Mouse (Mus musculus): ENCODE data around the gene Sorcs2. TPM values are rescaled to one million over a fixed set of nuclear protein-coding genes. Genes with fewer than 3 reads are reported as not detected.
A peak's percentile ranks its signal among the peaks of the same experiment; 100 is the strongest.

The Sorcs2 gene
- polyA plus RNA-seq, 1 experiment from 2014 or later: 5.1 TPM

- no peaks in the 10 kb centered on the region for H3K4me1 ChIP-seq (ENCODE audit: control insufficient read depth, insufficient read depth, low read length)
- no peaks in the 10 kb centered on the region for H3K27me3 ChIP-seq (replicated peaks; ENCODE audit: control insufficient read depth, insufficient read depth, low read length)
- no peaks in the 10 kb centered on the region for H3K36me3 ChIP-seq (ENCODE audit: control insufficient read depth, insufficient read depth, low read length)
- H3K27ac ChIP-seq (ENCODE audit: low read depth, low read length): no peak overlapping the region
- no peak overlapping the region for H3K4me3 ChIP-seq (ENCODE audit: low read depth, low read length)
- H3K9me3 ChIP-seq (replicated peaks; ENCODE audit: control insufficient read depth, low read length): no peaks in the 10 kb centered on the region
- ATAC-seq: no peak
- H3K4me2 ChIP-seq (ENCODE audit: low read length): no peak overlapping the region
- 47% methylated on average over 5 of the region's 5 CpGs for WGBS
- no peak for DNase-seq (ENCODE audit: low spot score)
- H3K9ac ChIP-seq (ENCODE audit: low read length): no peak overlapping the region
These were observed 106.7 kb downstream of the Sorcs2 start for GRCm38 (mm10) chr5:36291191-36291590.

- 0 out of 2 replicates have a peak overlapping the region, but pooled peaks have one; percentile 30 for H3K27ac ChIP-seq (ENCODE audit: low read depth, low read length)
- 0 out of 2 replicates have a peak, but pooled peaks have one; percentile 26 for ATAC-seq
- WGBS: 33% methylated on average over 10 of the region's 10 CpGs
These were observed 112.5 kb downstream of the Sorcs2 start for GRCm38 (mm10) chr5:36285405-36285804.

GRCm38 (mm10) chr5:36279896-36280295 lies 118.0 kb downstream of the Sorcs2 start:
- H3K4me1 ChIP-seq (ENCODE audit: control insufficient read depth, insufficient read depth, low read length): 0 out of 2 replicates have a peak, but pooled peaks cover 3% of the 10 kb centered on the region
- H3K36me3 ChIP-seq (ENCODE audit: control insufficient read depth, insufficient read depth, low read length): no peaks in the 10 kb centered on the region
- no peak overlapping the region for H3K9ac ChIP-seq (ENCODE audit: low read length)
- no peaks in the 10 kb centered on the region for H3K9me3 ChIP-seq (replicated peaks; ENCODE audit: control insufficient read depth, low read length)
- no peaks in the 10 kb centered on the region for H3K27me3 ChIP-seq (replicated peaks; ENCODE audit: control insufficient read depth, insufficient read depth, low read length)
- WGBS: 51% methylated on average over 12 of the region's 12 CpGs
- H3K4me3 ChIP-seq (ENCODE audit: low read depth, low read length): no peak overlapping the region
- H3K4me2 ChIP-seq (ENCODE audit: low read length): no peak overlapping the region
- no peak overlapping the region; the same call in 1 of the 2 replicates for H3K27ac ChIP-seq (ENCODE audit: low read depth, low read length)
- ATAC-seq (no peak), DNase-seq (ENCODE audit: low spot score) (peak; percentile 43)

More at GRCm38 (mm10) chr5:36285405-36285804, 112.5 kb downstream of the Sorcs2 start:
- peak; percentile 39 for DNase-seq (ENCODE audit: low spot score)
- Histone ChIP-seq H3K4me3 (ENCODE audit: low read depth, low read length) (no peak overlapping the region), H3K36me3 (ENCODE audit: control insufficient read depth, insufficient read depth, low read length) (no peaks in the 10 kb centered on the region), H3K9ac (ENCODE audit: low read length) (no peak overlapping the region), H3K9me3 (replicated peaks; ENCODE audit: control insufficient read depth, low read length) (no peaks in the 10 kb centered on the region), H3K4me2 (ENCODE audit: low read length) (no peak overlapping the region), H3K27me3 (replicated peaks; ENCODE audit: control insufficient read depth, insufficient read depth, low read length) (no peaks in the 10 kb centered on the region), H3K4me1 (ENCODE audit: control insufficient read depth, insufficient read depth, low read length) (peaks cover 7% of the 10 kb centered on the region)

- no peak overlapping the region for H3K9ac ChIP-seq (ENCODE audit: low read length)
- 71% methylated on average over 6 of the region's 6 CpGs for WGBS
- no peak for ATAC-seq
- 0 out of 2 replicates have a peak, but pooled peaks cover 3% of the 10 kb centered on the region for H3K4me1 ChIP-seq (ENCODE audit: control insufficient read depth, insufficient read depth, low read length)
- no peak for DNase-seq (ENCODE audit: low spot score)
- H3K4me2 ChIP-seq (ENCODE audit: low read length): no peak overlapping the region
- no peak overlapping the region for H3K27ac ChIP-seq (ENCODE audit: low read depth, low read length)
- no peaks in the 10 kb centered on the region for H3K36me3 ChIP-seq (ENCODE audit: control insufficient read depth, insufficient read depth, low read length)
- no peak overlapping the region for H3K4me3 ChIP-seq (ENCODE audit: low read depth, low read length)
- no peaks in the 10 kb centered on the region for H3K27me3 ChIP-seq (replicated peaks; ENCODE audit: control insufficient read depth, insufficient read depth, low read length)
- H3K9me3 ChIP-seq (replicated peaks; ENCODE audit: control insufficient read depth, low read length): no peaks in the 10 kb centered on the region
These were observed 123.1 kb downstream of the Sorcs2 start for GRCm38 (mm10) chr5:36274684-36275394.

GRCm38 (mm10) chr5:36267194-36267769 lies 130.7 kb downstream of the Sorcs2 start:
- Histone ChIP-seq H3K4me2 (ENCODE audit: low read length) (no peak overlapping the region), H3K4me1 (ENCODE audit: control insufficient read depth, insufficient read depth, low read length) (no peaks in the 10 kb centered on the region; the same call in 1 of the 2 replicates), H3K27me3 (replicated peaks; ENCODE audit: control insufficient read depth, insufficient read depth, low read length) (no peaks in the 10 kb centered on the region), H3K36me3 (ENCODE audit: control insufficient read depth, insufficient read depth, low read length) (no peaks in the 10 kb centered on the region), H3K27ac (ENCODE audit: low read depth, low read length) (no peak overlapping the region), H3K9ac (ENCODE audit: low read length) (no peak overlapping the region), H3K9me3 (replicated peaks; ENCODE audit: control insufficient read depth, low read length) (no peaks in the 10 kb centered on the region), H3K4me3 (ENCODE audit: low read depth, low read length) (no peak overlapping the region)
- WGBS: 93% methylated on average over 3 of the region's 3 CpGs
- ATAC-seq (no peak), DNase-seq (ENCODE audit: low spot score) (no peak)

- no peak overlapping the region for H3K27ac ChIP-seq (ENCODE audit: low read depth, low read length)
- no peak overlapping the region for H3K4me2 ChIP-seq (ENCODE audit: low read length)
- WGBS: 35% methylated on average over 12 of the region's 12 CpGs
- ATAC-seq (no peak), DNase-seq (ENCODE audit: low spot score) (peak; percentile 56)
- H3K9me3 ChIP-seq (replicated peaks; ENCODE audit: control insufficient read depth, low read length): no peaks in the 10 kb centered on the region
- no peaks in the 10 kb centered on the region for H3K27me3 ChIP-seq (replicated peaks; ENCODE audit: control insufficient read depth, insufficient read depth, low read length)
- H3K9ac ChIP-seq (ENCODE audit: low read length): no peak overlapping the region
- peaks cover 26% of the 10 kb centered on the region for H3K4me1 ChIP-seq (ENCODE audit: control insufficient read depth, insufficient read depth, low read length)
- no peak overlapping the region for H3K4me3 ChIP-seq (ENCODE audit: low read depth, low read length)
- no peaks in the 10 kb centered on the region for H3K36me3 ChIP-seq (ENCODE audit: control insufficient read depth, insufficient read depth, low read length)
These were observed 137.1 kb downstream of the Sorcs2 start for GRCm38 (mm10) chr5:36260862-36261261.

- Histone ChIP-seq H3K9ac (ENCODE audit: low read length) (no peak overlapping the region), H3K4me1 (ENCODE audit: control insufficient read depth, insufficient read depth, low read length) (peaks cover 26% of the 10 kb centered on the region), H3K36me3 (ENCODE audit: control insufficient read depth, insufficient read depth, low read length) (no peaks in the 10 kb centered on the region), H3K9me3 (replicated peaks; ENCODE audit: control insufficient read depth, low read length) (no peaks in the 10 kb centered on the region), H3K27me3 (replicated peaks; ENCODE audit: control insufficient read depth, insufficient read depth, low read length) (no peaks in the 10 kb centered on the region), H3K4me3 (ENCODE audit: low read depth, low read length) (no peak overlapping the region), H3K27ac (ENCODE audit: low read depth, low read length) (peak overlapping the region; percentile 1; the same call in 1 of the 2 replicates), H3K4me2 (ENCODE audit: low read length) (no peak overlapping the region)
- ATAC-seq (peak; percentile 71; the same call in 1 of the 2 replicates), DNase-seq (ENCODE audit: low spot score) (peak; percentile 72)
- 36% methylated on average over 6 of the region's 6 CpGs for WGBS
These were observed 138.2 kb downstream of the Sorcs2 start for GRCm38 (mm10) chr5:36259691-36260124.

- peak; percentile 70 for DNase-seq (ENCODE audit: low spot score)
These were observed 139.4 kb downstream of the Sorcs2 start for GRCm38 (mm10) chr5:36258387-36259181.

More at GRCm38 (mm10) chr5:36258387-36259181, 139.4 kb downstream of the Sorcs2 start:
- peak overlapping the region; percentile 44; the same call in 1 of the 2 replicates for H3K27ac ChIP-seq (ENCODE audit: low read depth, low read length)
- peaks cover 26% of the 10 kb centered on the region for H3K4me1 ChIP-seq (ENCODE audit: control insufficient read depth, insufficient read depth, low read length)
- H3K4me2 ChIP-seq (ENCODE audit: low read length): no peak overlapping the region
- peak; percentile 40; the same call in 1 of the 2 replicates for ATAC-seq
- H3K4me3 ChIP-seq (ENCODE audit: low read depth, low read length): no peak overlapping the region
- WGBS: 71% methylated on average over 12 of the region's 12 CpGs
- H3K27me3 ChIP-seq (replicated peaks; ENCODE audit: control insufficient read depth, insufficient read depth, low read length): no peaks in the 10 kb centered on the region
- H3K36me3 ChIP-seq (ENCODE audit: control insufficient read depth, insufficient read depth, low read length): no peaks in the 10 kb centered on the region
- H3K9ac ChIP-seq (ENCODE audit: low read length): no peak overlapping the region
- no peaks in the 10 kb centered on the region for H3K9me3 ChIP-seq (replicated peaks; ENCODE audit: control insufficient read depth, low read length)
